Mouse (Mus musculus) layer of hippocampus, postnatal 14 days (tissue): ENCODE results near the gene Sult4a1. TPM values are rescaled to one million over a fixed set of nuclear protein-coding genes. Genes with fewer than 3 reads are reported as not detected.
"Not testable (repeated sequence)": the region's sequence is repeated elsewhere in the genome, so short reads cannot be mapped to it uniquely, and the experiment has no call there.

ENCODE experiments used
- DNase-seq, 2 experiments: peaks; one replicate each; pipeline ENCODE4 v3.0.0; 2021 to 2022; ENCODE audit warnings: low spot score in 2 of 2, mixed read lengths in 1 of 2
- total RNA-seq, 2 experiments: library from RNA; stranded (reverse); gene quantifications; 2 replicates each; pipeline ENCODE4 v1.2.3; 2021

The Sult4a1 gene
- total RNA-seq, 2 experiments from 2014 or later = 339 to 348 TPM

DNA sequence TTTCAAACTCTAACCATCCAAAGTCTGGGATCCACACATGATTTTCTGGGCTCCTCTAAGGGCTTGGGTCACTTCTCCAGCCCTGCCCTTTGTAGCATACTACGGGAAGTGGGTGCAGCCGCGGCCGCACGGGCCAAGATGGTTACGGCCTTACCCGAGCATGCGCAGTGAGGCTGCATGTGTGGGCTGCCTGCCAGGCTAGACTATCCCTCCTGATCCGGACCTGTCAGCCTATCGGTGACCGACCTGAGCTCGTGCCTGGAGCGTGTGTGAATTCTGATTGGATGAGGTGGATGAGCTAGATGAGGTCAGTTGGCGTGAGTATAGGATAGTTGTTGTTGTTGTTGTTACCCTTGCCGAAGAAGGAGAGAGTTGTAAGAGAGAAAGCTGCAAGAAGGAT lies 8.0 kb downstream of the Sult4a1 start:
- not testable (repeated sequence) for DNase-seq

DNA sequence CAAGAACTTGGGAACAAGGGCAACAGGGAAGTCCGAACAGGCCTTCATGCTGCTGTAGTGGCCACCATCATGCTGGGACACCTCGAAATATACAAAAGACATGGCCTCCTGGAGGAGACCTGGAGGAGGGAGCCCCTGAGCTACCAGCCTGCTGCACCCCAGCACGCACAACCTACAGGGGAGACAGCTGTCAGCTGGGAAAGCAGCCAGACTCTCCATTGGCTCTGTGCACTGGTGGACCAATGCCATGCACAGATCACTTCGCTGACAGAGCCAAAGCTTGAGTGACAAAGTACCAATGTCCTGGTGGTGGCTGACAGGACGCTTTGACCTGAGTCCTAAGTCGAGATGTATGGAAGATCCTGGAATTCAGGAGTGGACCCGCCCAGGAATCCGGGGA lies 9.5 kb downstream of the Sult4a1 start:
- DNase-seq = peak in 1 of 2 experiments; percentile 67

DNA sequence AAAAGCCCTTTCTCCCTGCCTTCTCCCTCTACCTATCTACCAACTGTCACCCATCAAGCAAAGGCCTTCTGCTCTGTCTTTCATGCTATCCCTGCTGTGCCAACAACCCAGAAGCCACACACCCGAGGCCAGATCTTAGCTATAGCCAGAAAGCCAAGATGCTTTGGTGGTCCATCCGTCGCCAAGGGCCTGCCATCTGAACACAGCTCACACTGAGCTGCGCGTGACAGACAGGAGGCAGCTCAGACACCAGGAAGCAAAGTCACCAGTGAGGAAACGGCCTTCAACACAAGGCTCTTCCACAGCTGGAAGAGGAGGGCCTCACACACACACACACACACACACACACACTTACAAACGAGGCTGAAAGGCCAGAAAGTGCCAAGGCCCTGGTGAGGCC lies 10.6 kb downstream of the Sult4a1 start:
- no peak for DNase-seq

DNA sequence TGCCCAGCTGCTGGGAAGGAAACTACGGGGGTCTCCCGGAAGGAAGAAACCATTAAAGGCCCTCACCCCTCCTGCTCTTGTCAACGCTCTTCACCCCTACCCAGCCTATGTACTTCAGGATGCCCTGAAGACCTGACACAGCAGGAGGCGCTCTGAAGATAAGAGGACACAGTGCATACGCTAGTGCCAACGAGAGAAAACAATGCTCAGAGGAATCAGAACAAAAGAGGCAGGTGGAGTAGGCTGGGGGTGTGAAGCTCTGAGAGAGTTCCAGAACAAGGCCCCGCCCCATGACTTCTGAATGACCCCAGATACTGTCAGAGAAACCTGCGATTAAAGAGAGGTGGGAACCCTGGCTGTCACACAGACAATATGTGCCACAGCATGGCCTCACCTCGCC lies 18.8 kb downstream of the Sult4a1 start:
- DNase-seq = no peak

DNA sequence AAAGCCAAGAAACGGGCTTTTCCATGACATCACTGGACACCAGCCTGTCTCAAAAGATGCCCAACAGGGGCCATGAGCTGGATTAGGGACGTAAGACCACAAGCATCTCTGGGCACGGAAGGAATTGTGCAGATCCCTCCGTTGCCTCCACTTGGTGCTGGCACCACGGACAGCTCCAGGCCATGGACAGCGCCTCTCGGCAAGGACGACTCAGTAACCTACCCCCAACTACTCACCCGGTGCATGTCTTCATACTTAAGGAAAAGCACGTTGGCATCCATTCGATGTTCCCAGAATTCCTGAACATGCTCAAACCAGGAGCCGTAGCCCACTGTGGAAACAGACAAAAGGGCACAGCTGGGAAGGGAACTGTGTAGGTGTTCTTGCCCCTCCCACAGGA lies 19.2 kb downstream of the Sult4a1 start:
- DNase-seq = no peak

DNA sequence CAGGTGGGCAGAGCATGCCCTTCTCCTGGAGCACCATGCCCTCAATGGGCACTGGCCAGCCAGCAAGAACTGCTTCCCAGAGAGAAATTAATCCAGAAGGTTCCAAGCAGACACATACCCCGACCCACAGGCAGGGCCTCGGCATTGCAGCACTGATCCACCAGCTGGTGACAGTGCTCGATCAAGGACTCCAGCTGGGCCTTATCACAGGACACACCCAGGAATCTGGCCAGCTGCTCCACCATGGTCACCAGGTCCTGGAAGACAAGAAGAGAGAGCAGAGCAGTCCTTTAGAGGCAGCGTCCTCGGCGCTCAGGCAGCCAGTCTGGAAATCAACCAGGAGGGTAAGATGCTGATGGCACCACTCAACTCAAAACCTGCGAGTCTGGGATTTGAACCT lies 25.5 kb downstream of the Sult4a1 start:
- no peak for DNase-seq

DNA sequence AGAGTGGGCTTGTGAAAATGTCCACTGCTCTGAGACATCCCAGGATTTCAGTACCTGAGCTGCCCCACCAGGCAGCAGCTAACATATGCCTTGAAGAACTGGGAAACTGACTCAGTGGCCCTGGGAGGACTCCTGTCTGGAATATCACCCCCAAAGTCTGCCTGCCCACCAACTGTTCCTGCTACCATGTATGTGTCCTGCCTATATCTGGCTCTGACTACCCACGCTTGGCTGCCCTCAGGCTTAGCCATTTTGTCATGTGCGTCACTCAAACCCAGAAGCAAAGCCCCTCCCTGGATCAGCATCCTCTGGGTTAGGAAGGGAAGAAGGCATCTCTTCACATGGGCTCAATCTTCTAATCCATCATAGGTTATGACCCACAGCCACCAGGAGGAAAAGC lies 26.0 kb downstream of the Sult4a1 start:
- DNase-seq = no peak

DNA sequence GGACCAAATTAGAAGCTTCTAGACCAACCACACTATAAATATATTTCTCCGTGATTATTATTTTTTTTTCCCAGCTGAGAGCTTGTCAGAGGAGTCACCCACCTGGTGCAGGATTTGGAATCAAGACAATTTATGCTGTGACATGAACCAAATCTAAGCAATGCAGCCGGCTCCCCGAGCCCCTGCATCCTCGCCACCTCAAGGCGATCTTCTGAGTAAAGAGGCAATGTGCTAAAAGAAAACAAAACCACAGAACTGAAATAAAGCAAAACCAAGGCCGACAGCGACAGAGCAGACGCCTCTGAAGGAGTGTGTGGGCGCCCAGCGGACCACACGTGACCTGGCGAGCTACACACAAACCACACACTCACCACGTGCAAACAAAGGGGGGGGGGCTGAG lies 26.9 kb downstream of the Sult4a1 start:
- no peak for DNase-seq

DNA sequence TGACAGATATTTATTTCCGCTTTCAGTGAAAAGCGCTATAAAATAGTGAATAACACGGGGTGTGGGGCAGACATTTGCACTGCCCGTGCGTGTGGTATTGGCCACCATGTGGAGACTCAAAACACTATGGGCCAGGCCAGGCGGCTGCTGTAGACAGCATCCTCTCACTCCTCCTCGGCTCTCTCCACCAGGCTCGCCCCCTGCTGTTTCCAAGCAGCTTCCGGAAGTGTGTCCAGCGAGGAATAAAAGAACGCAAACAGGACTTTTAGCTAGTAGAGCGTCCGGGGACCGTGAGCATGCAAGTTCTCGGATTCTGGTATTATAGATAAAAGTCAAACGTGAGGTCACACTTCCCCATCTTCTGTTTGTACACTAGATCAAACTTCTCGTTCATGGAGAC lies 28.4 kb downstream of the Sult4a1 start:
- DNase-seq = no peak

DNA sequence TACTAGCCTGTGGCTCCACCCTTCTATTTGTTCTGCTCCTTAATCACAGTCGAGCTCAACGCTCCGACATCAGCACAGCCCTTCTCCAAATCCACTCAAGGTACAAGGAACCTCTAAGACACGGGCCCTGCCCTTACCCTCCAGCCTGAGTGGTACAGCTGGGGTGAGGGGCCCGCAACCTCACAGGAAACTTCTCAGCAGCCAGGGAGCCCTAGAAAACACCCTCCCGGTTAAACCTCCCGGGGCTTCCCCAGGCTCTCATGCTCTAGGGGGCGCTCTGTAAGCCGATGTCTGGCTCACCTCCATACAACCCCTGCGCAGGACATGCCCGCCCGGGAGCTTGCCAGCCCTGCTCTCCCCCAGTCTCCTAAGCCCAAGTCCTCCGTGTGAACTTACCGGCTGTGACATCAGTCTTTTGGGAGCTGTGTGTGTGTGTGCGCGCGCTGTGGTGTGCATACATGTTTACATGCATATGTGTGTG lies 30.8 kb downstream of the Sult4a1 start:
- no peak for DNase-seq

DNA sequence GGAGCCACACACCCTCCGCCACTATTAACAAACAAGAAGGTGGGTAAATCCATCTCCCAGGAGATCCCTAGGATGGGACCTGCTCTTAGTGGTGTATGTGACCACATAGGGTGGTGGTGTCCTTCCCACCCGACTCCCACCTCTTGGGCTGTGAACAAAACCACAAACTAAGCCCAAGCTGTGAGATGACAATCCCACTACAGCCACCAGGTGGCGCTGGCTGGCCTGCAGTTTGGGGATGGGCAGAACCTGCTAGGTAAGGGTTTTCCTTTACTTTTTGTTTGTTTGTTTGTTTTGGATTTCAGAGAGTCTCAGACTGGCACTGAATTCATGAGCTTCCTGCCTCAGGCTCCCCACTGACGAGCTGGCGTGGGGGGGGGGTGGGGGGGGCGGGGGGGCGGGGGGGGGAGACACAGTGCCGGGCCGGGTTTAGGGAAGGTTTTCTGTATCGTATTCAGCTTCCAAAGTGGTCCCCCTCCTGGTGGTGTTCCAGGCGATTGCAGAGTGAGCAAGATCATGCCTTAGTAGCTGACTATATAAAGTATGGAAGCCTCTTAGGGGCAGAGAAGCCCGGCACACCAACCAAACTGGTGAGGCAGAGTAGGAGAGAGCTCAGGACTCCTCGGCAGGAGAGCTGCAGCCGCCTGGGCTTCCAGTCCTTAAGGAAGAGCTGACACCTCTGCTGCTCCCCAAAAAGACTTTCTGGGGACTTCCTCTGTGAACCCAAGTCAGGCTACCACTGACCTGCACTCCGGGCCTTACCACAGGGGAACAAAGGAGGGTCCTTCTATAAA lies 31.4 kb downstream of the Sult4a1 start:
- peak; percentile 64 to 68 for DNase-seq

DNA sequence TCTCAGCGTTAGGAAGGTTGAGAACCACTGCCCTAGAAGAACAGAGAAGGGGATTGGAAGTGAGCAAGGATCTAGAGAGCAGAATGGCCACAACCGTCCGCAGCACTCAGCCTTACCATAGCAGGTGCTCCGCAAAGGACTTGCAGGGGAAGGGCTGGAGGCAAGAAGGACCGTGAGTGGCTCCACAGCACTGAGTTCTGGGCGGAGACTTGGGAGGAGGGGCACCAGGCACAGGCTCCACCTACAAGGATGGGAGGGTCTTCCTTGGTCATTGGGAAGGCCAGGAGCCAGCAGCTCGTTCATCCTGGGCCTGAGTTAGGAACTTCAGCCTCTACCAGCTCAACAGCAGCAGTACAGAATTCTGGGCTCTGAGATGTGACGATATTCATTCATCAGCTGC lies 32.5 kb downstream of the Sult4a1 start:
- DNase-seq = no peak

DNA sequence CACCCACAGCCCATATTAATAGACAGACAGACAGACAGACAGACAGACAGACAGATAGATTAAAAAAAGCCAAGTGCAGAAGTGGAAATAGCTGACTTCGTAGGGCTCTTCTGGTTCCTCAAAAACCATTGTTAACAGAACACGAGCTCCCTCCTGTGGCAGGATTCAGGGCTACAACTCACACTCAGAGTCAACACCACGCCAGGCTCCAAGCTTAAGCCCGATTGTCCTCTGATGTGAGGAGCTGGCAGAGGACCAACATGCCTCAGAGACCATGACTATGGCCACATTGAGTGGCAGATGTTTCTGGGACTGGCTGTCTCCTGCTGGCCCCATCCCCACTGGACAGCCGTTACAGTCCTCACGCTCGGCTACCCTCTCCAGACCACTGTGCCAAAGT lies 33.3 kb downstream of the Sult4a1 start:
- peak; percentile 88 to 93 for DNase-seq

DNA sequence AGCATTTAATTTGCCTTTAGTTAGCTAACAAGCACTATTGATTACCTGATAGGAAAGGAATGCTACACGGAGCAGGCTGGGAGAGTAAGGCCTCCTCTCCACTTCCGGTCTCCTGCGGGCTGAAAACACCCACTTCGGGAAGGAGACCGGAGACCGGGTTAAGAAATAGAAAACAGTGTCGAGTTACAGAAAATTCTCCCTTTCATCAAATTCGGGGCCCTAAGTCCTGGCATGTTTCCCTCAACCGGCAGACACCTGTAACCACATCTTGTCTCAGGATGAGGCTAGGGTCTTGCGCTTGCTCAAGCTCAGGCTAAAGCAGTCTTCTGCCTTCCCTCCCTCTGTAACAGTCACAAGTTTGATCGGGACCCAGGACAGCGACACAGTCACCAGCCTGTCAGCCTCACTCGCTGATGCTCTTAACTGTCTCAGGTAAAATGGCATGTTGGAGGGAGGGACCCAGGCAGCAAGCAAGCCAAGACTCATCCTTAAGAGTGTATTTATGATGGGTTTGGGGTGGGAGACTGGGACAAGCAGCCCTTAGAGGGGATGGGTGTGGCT lies 35.4 kb downstream of the Sult4a1 start:
- DNase-seq = no peak

DNA sequence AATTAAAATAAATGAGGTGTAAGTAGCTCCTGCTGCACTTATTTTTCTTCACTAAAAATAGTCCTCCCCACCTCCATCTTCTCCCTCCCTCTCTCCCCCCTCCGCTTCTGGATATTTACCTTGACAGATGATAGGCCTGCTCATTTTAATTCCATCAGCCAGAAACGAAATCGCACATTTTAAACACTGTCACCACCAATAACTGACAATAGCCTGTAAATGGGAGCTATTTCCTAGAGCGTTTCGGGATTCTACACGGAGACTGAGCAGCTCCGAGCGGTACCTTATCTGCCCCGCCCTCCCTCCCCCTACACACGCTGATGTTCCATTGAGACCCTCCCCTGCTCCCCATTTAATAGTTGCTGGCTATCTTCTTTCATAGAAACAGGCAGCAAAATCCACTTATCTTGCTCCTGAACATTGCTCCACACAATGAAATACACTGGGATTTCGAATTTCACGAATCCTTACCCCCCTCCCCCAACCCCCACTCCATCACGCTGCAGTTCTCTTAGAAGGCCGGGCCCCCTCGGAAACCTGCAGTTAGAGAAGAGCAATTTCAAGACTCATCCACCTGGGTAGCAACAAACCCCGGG lies 36.0 kb downstream of the Sult4a1 start:
- DNase-seq = no peak

DNA sequence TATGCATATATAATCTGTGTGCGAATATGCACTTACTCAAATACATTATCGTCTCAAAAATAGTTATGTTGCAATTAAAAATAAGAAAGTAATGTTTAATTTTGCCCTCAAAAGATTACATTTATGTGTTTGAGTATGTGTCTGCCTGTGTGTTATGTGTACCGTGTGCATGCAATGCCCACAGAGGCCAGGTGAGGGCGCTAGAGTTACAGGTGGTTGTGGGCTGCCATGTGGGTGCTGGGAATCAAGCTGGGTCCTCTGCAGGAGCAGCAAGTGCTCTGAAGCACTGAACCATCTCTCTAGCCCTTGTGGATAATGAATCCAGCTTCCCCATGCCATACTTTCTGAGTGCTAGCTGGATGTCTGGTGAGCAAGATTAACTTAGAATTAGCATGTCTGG lies 39.9 kb downstream of the Sult4a1 start:
- DNase-seq = no peak

DNA sequence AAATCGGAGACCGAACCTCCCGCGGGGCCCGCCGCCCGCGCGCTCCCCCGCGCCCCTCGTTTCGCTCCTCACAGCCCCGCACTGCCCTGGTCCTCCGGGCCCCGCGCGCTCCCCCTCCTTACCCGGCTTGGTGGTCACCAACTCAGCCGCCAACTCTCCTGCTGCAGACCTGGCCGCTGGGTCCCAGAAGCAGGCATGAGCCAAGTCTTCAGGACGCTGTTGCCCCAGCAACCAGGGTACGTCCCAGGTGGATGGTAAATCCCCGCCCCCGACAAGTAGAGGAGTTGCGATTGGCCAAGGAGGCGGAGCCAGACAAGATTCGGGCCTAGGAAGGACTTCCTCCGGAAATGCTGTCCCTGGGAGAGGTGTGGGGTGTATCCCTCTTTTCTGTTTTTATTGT lies 40.4 kb downstream of the Sult4a1 start, which contains the start of gene Efcab6:
Gene Efcab6 (minus strand): TSS at position 240 of the 400 bp plus-strand sequence.
- no peak for DNase-seq

DNA sequence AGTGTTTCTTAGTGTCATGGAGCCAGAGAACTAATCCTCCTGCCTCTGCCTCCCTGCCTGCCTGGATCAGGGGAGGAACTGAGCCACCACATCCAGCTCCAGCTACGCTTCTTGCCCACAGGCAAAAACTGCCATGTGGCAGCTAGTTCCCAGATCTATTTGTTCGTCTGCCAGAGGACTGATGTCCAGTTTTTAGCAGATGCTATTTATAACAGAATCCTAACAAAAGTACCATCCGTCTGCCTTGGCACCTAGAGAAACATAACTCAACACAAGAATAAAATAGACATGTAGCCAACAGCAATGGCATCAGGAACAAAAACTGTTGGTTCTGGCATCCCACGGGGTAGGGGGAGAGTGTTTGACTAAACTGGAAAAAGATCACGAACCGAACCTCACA lies 46.7 kb downstream of the Sult4a1 start:
- peak in 1 of 2 experiments; percentile 52 for DNase-seq

DNA sequence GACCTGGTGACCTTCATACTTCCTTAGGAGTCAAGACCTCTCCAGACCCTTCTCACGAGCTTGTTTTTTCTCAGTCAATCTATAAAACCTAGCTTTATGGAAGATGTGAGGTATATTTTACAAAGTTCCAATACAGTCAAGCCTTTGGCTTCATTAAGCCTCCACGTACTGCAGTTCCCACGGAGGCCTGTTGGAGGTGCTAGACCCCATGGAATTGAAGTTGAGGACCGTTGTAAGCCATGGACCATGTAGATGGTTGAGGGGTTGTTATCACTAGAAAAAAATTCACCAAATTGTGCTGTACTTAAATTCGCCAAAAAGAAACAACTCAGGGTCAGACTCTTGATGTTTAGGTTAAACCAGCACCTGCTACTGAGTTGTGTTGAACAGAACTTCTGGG lies 49.5 kb downstream of the Sult4a1 start:
- DNase-seq = no peak

DNA sequence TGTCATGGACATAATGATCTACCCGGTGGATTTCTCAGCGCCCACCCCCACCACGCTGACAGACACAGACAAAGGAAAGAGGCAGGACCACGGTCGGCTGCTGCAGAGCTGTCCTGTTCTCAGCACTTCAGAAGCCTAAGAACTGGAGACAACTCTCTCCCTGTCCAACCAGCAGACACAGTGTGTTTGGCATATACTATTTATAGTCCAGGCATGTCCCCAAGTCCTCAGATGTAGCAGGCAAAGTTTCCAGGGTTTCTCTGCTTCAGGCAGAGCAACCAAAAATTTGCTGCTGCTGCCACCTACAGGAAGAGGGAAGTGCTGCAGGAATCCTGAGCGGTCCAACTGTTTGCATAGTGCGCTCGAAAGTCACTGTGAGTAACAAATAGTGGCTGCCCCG lies 51.7 kb downstream of the Sult4a1 start:
- peak; percentile 82 to 90 for DNase-seq

DNA sequence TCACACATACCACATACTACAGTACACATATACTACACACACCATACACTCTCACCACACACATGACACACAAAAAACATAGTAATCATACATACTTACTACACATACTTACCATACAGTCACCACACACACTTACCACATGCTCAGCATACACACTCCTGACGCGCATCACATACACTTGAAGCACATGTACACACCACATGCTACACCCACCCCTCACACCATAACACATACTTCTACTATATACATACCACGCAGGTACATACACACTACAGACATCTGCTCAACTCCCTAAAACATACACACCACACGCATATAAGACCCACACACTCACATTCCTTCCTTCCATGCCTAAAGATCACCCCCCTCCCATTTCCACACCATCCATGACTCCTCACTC lies 52.3 kb downstream of the Sult4a1 start:
- DNase-seq = no peak

DNA sequence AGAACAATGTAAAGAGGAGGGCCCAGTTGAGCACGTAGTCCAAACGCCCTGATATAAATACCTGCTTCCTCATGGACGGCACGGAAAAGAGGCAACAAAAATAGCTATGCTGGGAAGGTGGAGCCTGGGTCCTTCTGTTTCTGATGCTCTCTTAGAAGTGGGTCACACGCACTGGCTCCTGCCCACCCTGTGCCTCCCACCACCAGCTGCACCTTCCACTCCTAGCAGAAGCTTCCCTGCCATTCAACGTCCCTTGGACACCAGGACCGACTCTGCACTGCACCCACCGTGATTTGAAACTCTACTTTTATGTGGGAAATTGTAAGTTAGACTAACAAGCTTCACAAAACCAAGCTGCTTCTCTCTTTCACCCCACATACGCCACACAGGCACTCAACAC lies 53.2 kb downstream of the Sult4a1 start:
- DNase-seq = no peak
